Mouse (Mus musculus) testis, adult 2 months (tissue): ENCODE data around the gene Sh3d21. TPM values are rescaled to one million over a fixed set of nuclear protein-coding genes. Genes with fewer than 3 reads are reported as not detected.

Source experiments
- H3K27ac ChIP-seq: fragments of 200-500 bp; 2 replicates; pipeline ENCODE4 v1.5.1; 2012; ENCODE audit warnings: low read depth, low read length; ENCODE audit not compliant: control insufficient read depth, insufficient read depth
- H3K27me3 ChIP-seq: fragments of 200-500 bp; 2 replicates; pipeline ENCODE4 v1.6.1; 2012; ENCODE audit warnings: mild to moderate bottlenecking, low read length, moderate library complexity; ENCODE audit not compliant: control insufficient read depth, insufficient read depth
- H3K36me3 ChIP-seq: fragments of 200-500 bp; 2 replicates; pipeline ENCODE4 v1.6.1; 2012; ENCODE audit warnings: mild to moderate bottlenecking, low read length; ENCODE audit not compliant: control insufficient read depth, insufficient read depth
- H3K4me1 ChIP-seq: fragments of 200-500 bp; 2 replicates; pipeline ENCODE4 v1.6.1; 2012; ENCODE audit warnings: low read length; ENCODE audit not compliant: control insufficient read depth, insufficient read depth
- H3K4me3 ChIP-seq: fragments of 200-500 bp; 2 replicates; pipeline ENCODE4 v1.5.1; 2012; ENCODE audit warnings: low read depth, mild to moderate bottlenecking, low read length, moderate library complexity, mixed read lengths; ENCODE audit not compliant: control insufficient read depth
- CTCF ChIP-seq: fragments of 200-500 bp; IDR thresholded peaks from 2 replicates; pipeline ENCODE4 v1.5.1; 2012; ENCODE audit warnings: low read depth, mild to moderate bottlenecking, inconsistent platforms, low read length, moderate library complexity; ENCODE audit not compliant: control insufficient read depth, insufficient read depth, insufficient replicate concordance
- POLR2A ChIP-seq: fragments of 200-500 bp; IDR thresholded peaks from 2 replicates; pipeline ENCODE4 v1.6.1; 2012; ENCODE audit warnings: low read depth, mild to moderate bottlenecking, inconsistent platforms, low read length, moderate library complexity; ENCODE audit not compliant: control insufficient read depth
- polyA plus RNA-seq: library from polyadenylated mRNA; depleted of rRNA; stranded (reverse); fragments of >200 nt; gene quantifications from 2 replicates; pipeline ENCODE4 v1.2.3, GENCODE M21; 2012

The Sh3d21 gene
- polyA plus RNA-seq, 1 experiment = 285 TPM

DNA sequence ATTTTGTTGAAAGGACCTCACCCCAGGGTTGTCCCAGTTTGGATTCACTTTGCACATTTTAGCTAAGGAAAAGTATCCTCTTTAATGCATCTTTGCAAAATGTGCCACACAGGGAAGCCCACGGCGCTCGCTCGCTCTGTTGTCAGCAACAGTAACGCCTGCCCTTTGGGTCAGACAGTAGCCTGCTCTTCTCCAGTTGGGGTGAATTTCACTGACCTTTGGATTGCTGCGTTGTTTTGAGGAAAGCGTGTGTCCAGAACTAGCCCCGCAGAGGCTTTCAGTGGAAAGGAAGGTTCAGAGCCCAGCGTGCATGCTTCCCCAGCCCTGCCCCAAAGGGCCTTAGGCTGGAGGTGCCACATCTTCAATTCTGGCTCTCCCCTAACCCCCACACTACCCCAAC, 47.9 kb downstream of the Sh3d21 start:
- no peak overlapping the region for H3K27ac ChIP-seq

DNA sequence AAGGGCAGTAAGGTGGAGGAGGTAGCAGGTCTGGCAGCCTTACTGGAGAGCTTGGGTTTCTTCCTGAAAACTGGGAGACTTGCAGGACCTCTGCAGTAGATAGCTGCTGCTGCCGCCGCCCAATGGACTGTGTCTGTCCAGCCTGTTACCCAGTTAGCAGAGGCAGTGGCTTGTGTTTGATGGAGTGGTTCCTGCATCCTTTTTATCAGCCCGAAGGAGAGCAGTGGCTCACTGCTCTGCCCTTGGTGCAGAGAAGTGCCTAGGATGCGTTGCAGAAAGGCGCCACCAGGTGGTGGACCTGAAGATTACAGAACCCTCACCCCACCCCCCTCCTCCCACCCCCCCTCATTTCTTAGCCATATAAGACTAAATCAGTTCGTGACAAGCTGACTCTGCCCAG, 49.3 kb downstream of the Sh3d21 start:
- TF ChIP-seq CTCF (peak; percentile 56; the same call in 1 of the 2 replicates), POLR2A (no peak)
- Histone ChIP-seq H3K36me3 (peaks cover 1% of the 10 kb centered on the region; the same call in 1 of the 2 replicates), H3K27me3 (no peaks in the 10 kb centered on the region), H3K27ac (no peak overlapping the region), H3K4me1 (peaks cover 8% of the 10 kb centered on the region), H3K4me3 (no peak overlapping the region)

More for the DNA sequence above, 47.9 kb downstream of the Sh3d21 start:
- peaks cover 1% of the 10 kb centered on the region; the same call in 1 of the 2 replicates for H3K36me3 ChIP-seq
- TF ChIP-seq CTCF (no peak), POLR2A (no peak)
- H3K4me3 ChIP-seq = no peak overlapping the region
- peaks cover under 1% of the 10 kb centered on the region; the same call in 1 of the 2 replicates for H3K4me1 ChIP-seq
- H3K27me3 ChIP-seq = no peaks in the 10 kb centered on the region

DNA sequence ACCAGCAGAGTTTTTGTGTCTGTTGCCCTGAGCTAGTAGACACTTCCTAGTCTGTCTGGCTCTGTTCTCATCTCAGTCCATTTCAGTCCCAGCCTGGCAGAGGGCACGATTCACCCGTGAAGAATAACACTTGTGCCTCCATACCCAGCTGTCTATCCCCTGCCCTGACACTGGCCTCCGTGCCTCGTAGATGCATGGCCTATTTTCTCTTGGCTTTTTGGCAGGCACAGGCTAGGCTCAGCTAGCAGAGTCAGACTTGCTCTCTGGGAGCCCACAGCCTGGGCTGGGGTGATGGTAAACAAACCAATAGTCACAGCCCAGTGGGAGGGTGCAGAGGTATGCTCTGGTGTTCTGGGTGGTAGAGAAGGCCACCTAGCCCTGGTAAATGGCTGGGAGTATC, 50.0 kb downstream of the Sh3d21 start:
- no peak for TF ChIP-seq CTCF
- no peak for TF ChIP-seq POLR2A
- peaks cover 10% of the 10 kb centered on the region for H3K4me1 ChIP-seq
- peaks cover 1% of the 10 kb centered on the region; the same call in 1 of the 2 replicates for H3K36me3 ChIP-seq
- no peak overlapping the region for H3K27ac ChIP-seq
- no peaks in the 10 kb centered on the region for H3K27me3 ChIP-seq
- H3K4me3 ChIP-seq = no peak overlapping the region

DNA sequence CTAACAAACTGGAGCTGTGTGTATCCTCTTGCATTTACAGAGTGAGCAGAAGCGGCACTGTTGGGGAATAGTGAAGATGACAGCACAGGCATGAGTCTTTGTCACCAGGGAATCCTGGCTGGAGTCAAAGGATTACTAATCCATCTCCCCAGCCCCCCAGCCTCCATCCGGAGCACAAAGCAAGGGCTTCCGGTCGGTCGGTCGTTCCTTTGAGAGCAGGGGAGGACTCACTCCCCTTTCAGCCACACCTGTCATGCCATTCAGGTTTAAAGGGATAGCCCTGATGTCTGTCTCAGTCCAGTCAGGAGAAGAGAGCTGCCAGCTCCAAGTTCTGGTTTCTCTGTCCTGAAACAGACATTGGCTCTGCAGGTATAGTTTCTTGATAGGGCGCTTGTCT, 52.1 kb downstream of the Sh3d21 start:
- Histone ChIP-seq H3K27ac (peak overlapping the region; percentile 0), H3K4me1 (peaks cover 13% of the 10 kb centered on the region), H3K27me3 (no peaks in the 10 kb centered on the region), H3K4me3 (no peak overlapping the region), H3K36me3 (no peaks in the 10 kb centered on the region)
- no peak for TF ChIP-seq CTCF
- no peak for TF ChIP-seq POLR2A

DNA sequence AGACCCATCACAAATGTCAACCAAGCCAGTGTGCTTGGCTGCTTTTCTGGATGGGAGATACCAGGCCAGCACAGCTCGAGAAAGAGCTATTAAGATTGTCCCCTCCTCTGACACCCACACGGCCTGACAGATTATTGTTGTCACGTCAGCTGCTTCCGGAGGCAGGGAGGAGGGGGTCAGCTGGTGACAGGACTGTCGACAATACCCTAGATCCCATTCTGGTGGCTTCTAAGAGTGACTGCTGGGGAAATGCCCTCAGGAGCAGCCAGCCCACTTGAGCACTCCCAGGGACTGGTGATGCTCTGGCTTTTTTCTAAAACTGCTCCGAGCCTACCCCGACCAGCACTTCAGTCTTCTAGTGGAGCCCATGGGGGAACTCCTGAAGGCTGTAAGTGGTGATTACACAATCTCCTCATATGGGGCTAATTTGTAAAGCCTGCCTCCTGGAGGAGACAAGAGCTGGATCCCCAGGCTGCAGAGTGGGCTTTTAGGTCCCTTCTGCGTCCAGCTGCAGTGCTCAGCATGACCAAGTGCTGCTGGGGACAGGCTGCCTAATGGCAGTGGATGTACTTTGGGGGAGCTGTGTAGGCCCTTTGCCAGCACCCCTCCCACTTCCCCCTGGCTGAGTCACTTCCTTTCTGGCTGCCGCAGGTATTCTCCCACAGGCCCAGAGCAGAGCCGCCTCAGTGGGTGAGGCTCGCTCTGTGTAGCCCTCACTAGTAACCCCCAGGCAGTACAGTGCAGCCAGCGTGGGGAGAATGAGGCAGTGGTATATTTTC, 52.7 kb downstream of the Sh3d21 start:
- H3K4me1 ChIP-seq = peaks cover 13% of the 10 kb centered on the region
- H3K27me3 ChIP-seq = no peaks in the 10 kb centered on the region
- no peak overlapping the region for H3K4me3 ChIP-seq
- peak overlapping the region; percentile 66 for H3K27ac ChIP-seq
- H3K36me3 ChIP-seq = no peaks in the 10 kb centered on the region
- TF ChIP-seq CTCF (no peak), POLR2A (no peak)

DNA sequence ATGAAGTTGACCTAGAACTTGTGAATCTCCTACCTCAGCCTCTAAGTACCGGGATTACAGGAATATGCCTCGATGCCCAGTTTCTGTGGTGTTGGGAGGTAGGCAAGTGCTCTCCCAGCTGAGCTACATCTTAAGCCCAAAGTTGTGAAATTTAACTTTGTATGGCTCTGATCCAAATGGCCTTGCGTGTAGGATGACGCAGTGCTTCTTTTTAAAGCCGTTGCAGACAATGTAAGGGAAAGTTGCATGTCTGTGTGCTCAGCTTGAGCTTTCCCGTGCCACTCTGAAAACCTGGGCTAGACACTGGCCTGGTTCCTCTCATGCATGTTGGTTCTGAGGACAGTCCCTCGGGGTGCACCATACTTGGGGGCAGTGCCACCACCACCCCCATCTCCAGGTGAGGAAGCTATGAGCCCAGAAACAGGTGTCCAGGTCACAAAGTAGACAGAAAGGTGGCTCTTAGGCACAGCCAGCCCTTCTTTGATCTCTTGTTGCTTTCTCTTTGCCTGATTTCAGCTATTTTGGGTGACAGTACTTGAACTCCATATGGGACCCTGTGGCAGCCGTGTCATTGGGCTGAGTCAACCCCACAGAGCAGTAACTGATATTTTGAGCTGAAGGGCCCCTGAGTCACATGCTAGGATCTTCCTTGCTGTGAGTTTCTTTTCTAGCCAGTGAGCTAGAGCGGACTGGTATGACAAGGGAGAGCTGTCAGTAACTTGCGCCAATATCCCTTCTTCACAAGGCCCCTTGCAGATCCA, 53.5 kb downstream of the Sh3d21 start:
- Histone ChIP-seq H3K4me3 (no peak overlapping the region), H3K4me1 (peaks cover 15% of the 10 kb centered on the region), H3K27me3 (no peaks in the 10 kb centered on the region), H3K36me3 (no peaks in the 10 kb centered on the region), H3K27ac (peak overlapping the region; percentile 16; the same call in 1 of the 2 replicates)
- TF ChIP-seq CTCF (no peak), POLR2A (no peak)

DNA sequence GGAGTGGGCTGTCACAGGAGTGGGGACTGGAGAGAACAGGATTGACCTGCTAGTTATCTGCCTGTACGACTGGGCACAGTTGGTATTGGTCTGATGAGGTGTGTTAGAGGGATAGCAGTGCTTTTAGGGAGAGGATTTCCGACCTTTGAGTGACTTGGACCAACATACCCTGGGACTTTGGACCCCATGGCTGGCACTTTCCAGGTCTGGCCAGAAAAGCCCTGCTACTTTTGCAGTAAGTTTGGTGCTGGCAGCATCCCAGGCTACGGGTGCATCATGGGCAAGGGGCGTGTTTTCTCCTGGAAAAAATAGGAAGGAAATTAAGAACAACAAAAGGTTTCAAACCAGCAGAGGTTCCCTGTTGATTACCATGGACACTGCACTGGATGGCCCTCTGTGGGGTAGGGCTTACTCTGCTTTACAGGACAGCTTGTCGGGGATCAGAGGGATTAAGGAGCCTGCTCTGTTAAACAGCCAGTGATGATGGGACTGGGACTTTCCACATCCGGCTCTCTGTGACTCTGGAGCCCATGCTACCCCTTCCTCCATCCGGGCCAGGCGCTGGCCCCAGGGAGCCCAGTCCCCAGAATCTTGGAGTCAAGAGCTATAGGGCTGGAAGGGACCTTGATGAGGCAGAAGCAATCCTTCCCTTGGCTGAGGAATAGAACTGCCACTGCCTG, 55.1 kb downstream of the Sh3d21 start:
- no peak overlapping the region for H3K4me3 ChIP-seq
- H3K4me1 ChIP-seq = peaks cover 21% of the 10 kb centered on the region
- TF ChIP-seq POLR2A (no peak), CTCF (no peak)
- no peaks in the 10 kb centered on the region for H3K36me3 ChIP-seq
- H3K27me3 ChIP-seq = no peaks in the 10 kb centered on the region
- H3K27ac ChIP-seq = peak overlapping the region; percentile 40
